Mouse (Mus musculus): ENCODE results near the gene Ifi27.
"Not testable (repeated sequence)": the region's sequence is repeated elsewhere in the genome, so short reads cannot be mapped to it uniquely, and the experiment has no call there.

- TF ChIP-seq GATA1, TAL1 (IDR thresholded peaks at IDR 0.05; ENCODE audit: low read length): not testable (repeated sequence)
Measured at GRCm38 (mm10) chr12:103444261-103444660, 10.2 kb downstream of the Ifi27 start.
